Mouse (Mus musculus) B cell, adult 2 months (primary cell): ENCODE measurements at regions not wholly inside any gene's neighbourhood (a gene's known extent, or its start where the extent isn't known, plus 50 kb on each side); places are given as distances from the start of the nearest gene placed in this dataset.
"Not testable (repeated sequence)": the region's sequence is repeated elsewhere in the genome, so short reads cannot be mapped to it uniquely, and the experiment has no call there.

Source experiments
- DNase-seq, 2 experiments: peaks; one replicate each; pipeline ENCODE4 v3.0.0; 2022

DNA sequence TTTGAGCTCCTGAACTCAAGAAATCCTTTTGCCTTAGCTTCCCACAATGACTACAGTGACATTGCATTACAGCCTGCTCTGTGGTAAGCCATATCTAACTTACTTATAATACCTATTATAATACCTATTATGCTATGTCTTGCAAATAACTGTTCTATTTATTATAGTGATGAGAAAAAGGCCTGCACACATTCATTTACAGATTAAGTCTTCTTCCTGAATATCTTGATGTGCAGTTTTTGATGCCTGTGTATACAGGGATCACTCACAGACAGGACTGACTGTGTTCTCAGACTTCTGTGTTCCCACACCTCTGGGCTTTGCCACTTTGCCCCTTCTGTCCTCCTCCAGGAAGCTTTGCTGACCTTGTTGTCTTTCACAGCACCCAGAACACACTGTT lies 102.8 kb upstream of the Dlg1 start:
- no peak for DNase-seq

DNA sequence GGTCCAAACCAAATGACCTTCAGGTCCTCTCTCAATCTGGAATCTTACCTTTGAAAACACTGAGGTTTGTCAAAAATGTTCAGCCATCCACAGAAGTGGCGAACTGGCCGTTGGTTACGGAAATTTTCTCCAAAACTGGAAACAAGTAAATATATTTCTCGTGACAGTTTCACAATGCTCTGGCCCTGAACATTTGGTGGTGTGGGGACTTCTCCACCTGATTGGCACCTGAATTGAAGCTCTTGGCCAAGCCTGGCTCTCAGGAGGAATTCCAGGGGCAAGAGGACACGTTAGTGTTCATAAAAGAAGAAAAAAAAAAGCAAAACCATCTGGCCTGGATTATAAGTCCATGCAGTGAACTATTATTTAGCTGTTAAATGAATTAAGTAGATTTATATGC lies 98.3 kb upstream of the Dlg1 start:
- DNase-seq = no peak

DNA sequence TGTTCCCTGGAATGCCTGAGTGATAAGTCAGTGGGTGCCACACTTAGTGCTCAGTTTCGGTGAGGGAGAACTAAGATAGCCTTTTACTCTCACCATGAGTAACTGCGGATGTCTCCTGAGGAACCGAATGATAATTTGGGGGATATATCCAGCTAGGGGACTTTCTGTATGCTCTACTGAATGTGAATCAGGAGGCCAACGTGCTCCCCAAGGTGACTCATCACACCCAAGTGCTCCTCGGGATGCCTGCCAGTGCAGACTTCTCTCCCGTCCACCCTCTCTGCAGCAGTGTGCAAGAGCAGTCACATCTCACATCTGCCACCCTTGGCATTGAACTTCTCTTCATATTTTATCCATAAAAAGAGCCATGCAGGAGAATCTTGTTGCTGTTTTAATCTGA lies 94.9 kb upstream of the Dlg1 start:
- DNase-seq = no peak

DNA sequence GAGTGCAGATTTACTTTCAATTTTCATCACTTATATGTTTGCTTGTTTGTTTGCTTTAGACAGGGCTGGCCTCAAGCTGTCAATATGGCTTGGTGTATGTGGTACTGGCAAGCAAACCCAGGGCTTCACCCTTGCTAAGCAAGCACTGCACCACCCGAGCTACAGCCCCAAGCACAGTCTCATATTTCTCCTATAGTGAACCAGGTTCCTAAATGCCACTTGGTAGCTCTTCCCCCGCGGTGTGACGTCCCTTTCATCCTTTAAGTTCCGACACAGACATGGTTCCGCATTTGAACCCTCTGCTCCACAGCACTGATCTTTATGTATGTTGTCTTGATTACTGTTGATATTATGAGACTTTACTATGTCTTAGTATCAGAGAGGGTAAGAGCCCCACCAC lies 93.4 kb upstream of the Dlg1 start:
- no peak for DNase-seq

DNA sequence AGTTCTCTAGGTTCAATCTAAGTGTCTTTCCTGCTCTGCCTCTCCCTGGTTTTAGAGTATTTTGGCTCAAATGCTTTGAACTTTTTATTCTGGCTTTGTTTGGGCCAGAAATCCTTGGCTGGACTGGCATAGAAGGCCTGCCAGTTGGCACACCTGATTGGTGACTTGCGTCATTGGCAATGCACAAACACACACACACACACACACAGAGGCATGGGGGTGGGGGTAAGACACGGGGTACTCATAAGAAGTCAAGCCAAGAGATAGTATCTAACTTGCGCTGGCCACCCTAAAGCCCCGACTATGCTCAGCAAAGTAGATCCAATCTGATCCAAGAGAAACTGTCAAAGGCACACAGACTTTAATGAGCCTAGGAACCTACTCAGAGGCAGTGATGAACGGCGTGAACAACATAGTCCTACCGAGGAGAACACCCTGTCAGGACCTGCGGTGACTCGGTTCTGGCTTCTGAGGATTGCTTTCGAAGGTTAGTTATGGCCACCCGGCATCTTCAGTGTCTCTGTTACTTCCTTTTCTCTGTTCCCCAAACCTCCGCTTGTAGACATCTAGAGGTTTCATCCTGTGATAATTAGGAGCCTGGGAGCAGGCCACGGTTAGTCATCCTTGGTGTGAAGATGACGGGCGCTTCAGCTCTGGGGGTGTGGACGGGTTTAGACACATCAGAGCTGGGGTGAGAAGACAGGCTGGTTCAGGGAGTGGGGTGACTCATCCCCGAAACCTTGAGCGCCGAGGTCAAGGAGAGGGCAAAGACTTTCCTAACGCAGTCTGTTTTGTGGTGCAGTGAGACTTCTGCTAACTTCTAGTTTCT lies 92.7 kb upstream of the Dlg1 start:
- DNase-seq = no peak

DNA sequence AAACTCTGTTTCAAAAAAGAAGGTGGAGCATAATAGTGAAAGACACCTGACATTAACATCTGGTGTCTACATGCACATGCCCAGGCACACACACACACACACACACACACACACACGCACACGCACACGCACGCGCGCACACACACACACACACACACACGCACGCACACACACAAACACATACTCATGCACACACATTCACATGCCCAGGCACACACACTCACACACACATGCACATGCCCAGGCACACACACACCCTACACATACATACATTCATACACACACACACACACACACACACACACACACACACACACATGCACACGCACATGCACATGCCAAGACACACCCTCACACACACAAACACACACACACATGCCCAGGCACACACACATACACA lies 89.4 kb upstream of the Dlg1 start:
- not testable (repeated sequence) for DNase-seq

DNA sequence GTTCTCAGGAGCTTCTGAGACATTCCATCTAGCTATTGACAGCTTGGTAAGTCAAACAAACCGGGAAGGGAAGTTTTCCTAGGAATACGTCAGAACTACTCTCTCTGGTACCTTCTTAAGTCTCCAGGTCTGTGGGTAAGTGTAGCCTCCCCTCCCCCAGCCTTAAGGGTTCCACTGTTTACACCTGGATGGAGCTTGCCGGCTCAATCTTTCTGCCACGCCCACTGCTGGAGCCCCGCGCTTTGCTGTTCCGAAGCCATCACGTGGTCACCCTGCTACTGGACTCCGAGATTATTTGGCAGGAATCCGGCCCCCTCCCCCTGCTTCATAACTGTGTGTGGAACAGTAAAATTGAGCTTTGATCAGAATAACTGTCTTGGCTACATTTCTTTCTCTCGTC lies 87.6 kb upstream of the Dlg1 start:
- not testable (repeated sequence) for DNase-seq

DNA sequence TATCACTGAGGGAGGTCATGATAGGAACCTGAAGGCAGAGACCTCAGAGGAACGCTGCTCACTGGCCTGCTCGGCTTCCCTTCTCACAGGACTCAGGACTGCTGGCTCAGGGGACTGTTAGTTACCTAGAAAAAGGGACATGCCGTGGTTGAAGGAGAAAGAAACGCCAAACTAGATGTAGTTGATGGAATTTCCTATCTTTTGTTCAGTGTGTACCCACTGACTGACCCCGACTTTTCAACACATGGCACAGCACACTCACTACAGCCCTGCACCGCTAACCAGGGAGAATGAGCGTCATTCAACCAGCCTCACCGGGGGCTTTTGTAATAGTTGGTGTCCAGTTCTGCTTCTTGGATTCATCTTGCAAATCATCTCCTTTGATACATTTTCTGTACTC lies 86.8 kb upstream of the Dlg1 start:
- no peak for DNase-seq

DNA sequence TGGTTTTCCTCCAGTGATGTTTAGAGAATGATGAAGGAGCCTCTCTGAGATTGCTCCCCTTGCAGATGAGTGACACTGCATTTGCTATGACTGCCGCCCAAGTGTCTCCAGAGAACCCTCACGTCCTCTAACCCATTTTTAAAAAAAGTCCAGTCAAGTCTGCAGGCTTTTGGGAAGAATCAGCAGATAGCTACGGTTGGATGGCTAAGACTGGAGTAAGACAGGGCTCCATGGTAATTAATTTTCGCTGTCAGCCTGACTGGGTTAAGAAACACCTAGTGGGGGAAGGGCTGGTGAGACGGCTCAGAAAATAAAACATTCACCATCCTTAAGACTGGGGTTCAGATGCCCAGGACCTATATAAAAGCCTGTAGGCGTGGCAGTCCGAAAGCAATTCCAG lies 85.9 kb upstream of the Dlg1 start:
- DNase-seq = no peak

DNA sequence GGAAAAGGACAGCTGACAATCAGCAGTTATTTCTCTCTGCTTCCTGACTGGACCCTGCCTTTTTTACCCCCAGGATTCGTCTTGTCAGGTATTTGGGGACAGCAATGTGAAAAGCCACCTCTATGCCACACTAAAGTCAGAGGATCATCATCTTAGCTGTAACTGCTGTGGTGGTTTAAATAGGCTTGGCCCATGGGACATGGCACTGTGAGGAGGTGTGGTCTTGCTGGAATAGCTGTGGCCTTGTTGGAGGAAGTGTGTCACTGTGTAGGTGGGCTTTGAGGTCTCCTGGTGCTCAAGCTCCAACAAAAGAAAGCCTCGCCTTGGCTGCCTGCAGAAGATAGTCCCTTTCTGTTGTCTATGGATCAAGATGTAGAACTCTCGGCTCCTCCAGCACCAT lies 83.9 kb upstream of the Dlg1 start:
- DNase-seq = no peak

DNA sequence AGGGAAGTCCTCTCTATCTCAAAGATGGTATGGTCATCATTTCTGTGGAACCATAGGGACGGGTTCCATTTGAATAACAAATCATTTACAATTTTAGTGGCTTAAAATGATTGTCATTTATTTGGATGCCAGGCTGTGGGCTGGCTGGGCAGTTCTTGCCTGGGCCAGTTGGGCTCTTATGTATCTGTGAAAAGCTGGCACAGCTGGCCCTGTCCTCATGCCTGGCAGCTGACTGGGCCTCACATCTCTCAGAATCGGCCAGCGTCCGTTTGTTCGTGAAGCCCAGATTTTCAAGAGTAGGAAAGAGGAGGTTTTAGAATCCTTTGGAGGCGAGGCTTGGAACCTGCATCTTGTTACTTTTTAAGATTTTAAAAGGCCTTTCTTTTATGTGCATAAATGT lies 82.5 kb upstream of the Dlg1 start:
- DNase-seq = no peak

DNA sequence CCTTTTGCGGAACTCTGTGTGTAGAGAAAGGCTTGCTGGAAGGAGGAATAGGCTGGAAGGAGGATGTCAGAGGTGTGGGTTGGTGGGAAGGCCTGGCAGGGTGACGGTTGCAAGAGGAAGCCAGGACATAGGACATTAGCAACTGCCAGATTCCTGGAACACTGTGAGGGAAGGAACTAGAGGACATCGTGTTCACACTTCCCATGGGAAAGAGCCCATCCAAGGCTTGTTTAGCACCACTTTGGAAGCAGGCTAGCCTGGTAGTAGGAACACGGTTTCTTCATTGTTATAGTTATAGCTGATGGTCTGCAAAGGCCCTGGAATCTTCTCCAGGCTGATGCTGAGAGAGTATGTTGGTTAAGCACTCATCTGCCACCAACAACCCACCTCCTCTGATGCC lies 80.4 kb upstream of the Dlg1 start:
- no peak for DNase-seq

DNA sequence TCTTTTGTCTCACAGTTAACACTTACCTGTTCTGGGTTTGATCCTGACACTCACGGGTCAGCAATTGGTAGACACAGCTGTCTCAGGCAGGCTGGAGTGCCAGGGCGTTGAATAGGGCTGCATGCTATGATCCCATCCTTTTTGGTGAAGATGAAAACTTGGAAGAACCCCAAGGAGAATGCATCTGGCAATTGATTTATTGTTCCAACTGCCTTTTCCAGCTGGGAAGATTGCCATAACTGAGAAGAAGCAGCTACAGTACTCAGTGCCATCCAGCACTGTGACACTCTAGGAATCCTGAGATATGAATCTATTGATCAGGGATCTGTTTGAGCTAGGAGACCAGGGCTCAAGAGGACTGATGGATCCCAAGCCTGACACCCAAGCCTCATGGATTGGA lies 79.6 kb upstream of the Dlg1 start:
- DNase-seq = no peak

DNA sequence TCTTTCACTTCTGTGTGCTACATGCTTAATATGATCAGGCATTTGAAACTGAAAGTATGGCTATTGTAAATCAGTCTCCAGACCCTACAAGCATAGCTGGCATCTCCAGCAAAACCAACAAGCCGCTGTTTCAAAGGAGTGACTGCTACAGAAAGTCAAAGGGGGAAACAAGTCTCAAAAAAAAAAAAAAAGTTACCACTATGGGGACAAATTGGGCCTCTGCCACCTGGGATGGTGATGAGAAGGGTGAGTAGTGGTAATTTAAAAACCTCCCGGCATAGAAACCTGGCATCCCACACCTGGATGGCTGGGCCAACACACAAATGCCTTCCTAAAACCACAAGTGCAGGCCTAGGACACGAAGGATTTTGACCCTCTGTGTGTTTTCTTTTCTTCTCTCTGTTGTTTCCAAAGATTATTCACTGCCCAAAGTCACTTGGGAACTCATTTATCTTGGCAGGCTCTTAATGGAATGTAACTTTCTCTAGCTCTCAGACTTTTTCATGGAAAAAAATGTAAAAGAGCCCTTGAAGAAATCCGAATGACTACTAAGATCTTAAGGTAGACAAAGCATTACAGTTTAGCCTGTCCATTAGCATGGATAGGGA lies 78.9 kb upstream of the Dlg1 start:
- no peak for DNase-seq

DNA sequence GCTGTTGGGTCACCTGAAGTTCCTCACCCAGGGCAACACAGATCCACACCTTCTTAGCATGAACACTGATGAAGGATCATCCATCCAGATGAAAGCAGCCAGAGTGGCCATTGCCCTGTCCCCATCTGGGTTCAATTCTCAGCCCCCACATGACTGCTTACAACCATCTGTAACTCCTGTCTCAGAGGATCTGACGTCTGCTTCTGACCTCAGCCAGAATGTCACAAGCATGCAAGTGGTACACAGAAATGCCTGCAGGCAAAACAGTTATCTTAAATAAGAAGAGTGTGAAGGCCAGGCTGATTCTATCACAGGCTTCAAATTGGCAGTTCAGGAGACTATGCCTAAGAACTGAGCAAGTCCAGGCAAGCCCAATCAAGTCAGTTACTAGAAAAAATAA lies 76.2 kb upstream of the Dlg1 start:
- DNase-seq = no peak

DNA sequence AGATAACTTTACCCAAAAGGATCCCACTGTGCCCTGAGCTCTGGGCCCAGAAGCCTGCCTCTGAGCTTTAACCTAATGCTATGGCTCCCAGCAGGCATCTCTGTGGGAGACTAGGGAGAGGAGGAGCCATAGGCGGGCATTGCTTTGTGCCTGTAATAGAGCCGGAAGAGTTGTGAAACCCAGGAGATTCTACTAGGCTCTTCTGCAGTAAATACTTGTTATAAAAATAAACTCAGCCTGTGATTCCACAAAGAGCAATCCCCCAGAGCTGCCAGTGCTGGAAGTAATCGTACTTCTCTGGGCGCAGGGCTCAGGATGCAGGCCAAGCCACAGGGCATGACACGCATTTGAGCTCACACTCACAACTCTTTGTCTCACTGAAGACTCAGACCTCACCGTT lies 73.7 kb upstream of the Dlg1 start:
- DNase-seq = no peak

DNA sequence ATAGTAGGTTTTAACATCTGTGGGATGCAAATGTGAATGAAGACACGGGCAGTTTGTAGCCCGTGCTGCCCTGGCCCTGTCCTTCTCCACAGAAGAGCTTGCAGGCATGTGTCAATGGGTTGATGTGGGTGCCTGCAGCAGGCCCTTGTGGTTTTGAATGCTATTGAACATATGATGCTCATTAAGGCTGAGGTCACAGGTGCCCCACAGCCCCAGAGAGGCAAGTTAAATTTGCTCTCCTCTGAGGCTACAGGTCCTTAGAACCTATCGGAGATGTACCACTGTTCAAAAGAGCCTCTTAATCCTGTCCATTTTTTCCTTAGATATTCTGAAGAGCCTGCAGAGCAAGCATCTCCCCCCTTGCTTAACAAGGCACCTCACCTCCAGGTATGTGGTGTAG lies 71.7 kb upstream of the Dlg1 start:
- no peak for DNase-seq

DNA sequence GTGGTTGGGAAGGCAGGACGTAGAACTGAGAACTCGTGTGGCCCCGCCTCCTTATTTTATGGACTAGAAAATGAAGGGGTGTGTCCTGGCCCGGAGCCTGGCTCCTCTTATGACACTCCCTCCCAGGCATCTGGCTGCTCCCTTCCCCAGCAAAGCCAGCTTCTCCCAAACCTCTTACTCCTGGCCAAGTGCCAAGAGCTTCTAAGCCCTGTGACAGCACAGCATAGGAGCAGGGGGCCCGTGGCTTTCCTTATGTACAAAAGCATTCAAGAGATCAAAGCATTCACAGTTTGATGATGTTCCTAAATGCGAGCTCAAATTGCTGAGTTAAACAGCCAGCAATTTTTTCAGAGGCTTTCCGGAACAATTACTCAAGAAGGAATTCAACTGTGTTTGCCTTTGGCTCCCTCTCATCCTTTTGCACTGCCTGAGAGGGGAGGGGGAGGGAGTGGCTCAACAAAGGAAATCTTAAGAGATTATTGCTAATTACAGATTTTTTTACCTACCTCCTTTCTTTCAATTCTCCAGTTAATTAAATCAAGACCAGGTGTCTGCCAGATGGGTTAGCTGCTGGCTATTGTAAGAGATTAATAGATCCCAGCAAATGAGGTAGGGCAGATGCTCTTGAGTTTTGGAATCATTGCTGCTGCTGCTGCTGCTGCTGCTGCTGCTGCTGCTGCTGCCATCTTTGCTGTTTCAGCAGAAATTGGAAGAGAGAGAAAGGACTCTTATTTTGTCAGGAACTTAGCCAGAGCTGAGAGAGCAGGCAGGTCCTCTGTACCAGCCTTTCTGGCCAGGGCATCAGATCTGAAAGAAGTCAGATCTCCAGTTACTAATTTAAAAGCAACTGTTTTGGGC lies 71.0 kb upstream of the Dlg1 start:
- no peak for DNase-seq

DNA sequence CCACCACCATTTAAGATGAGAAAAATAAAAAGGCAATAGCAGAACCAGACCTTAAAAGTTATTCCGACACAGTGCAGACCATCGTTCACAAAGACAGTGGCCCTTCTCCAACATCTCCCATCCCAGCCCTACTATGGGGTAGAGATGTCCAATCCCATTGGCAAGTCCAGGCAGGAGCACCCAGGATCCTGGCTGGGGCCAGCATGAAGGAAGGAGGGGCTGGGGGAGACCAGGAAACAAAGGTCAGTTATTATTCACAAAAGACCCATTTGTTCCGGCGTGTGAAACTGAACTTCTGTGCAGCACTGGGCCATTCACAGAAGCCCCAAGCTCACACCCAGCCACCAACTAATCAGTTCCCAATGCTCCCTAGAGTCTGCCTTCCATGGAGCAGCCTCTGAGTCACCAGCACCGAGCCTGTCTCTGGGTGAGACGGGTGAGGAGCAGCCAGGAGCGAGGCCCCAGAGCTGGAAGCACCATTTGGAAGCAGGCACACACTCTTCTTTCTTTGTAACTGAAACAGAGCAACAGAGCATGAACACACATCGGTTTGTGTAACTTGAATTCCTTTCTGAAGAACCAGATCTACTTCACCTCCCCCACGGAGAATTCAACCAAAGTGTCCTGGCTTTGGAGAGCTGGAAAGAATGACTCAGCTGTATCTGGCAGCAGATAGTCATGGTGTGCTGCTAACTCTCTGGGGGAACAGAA lies 70.1 kb upstream of the Dlg1 start:
- no peak for DNase-seq

DNA sequence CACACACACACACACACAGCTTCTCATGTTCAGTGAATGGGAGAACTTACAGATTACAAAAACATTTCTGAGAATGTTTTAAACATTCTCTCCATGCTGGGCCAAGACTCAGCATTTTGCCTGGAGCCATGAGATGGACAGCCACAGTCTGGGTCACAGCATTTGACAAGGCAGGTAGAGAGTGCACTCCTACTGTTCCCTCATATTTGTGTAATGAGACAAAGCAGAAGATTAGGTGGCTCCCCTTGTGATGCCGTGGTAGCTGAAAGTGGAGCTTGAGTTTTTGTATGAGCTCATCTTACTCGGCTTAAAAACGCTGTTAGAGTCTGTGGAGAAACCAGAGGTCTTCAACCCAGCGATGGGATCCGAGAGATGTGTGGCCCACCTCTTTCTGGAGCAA lies 65.3 kb upstream of the Dlg1 start:
- DNase-seq = no peak

DNA sequence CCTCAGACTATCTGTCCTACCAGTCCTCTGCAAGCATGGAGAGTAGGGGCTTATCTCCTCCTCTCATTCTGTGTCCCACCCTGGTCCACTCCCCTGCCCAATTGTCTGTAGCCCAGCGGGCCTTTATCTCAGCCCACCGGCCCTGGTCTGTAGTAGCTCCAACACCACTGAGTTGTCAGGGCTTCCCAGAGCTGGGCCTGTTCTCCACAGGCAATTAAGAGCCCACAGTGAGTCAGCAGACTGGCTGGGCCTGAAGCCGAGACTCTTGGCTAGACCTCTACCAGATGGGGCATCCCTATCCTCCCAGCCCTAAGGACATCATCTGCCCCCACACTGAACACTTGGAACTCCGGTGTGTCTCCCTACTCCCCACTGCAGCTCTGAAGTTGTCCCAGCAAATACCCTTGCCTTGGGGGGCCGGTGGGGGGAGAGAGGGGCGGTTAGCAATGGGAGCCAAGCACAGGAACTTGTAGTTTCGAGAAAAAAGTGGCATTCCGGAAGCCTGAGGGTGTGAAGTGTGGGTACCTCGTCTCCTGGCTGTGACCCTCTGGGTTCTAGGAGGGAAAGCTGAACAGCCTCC lies 64.7 kb upstream of the Dlg1 start:
- DNase-seq = no peak

DNA sequence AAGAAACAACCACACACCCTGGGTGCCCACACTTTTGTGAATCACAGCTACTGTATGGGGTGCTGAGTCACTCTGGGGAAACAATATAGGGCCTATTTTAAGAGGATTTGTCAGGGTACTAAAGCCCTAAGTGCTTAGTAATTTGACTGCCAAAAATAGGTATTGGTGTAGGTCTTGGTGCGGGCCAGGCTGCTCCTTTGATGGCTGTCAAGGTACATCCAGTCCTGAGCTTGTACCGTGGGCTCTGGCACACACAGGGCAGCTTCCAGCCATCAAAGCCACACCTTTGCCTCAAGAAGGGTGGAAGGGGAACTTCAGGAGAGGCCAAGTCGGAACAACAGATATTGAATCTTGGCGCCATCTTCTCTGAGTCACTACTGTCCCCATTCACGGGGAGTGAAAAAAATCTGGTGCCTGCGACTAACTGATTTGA lies 64.2 kb upstream of the Dlg1 start:
- DNase-seq = no peak

DNA sequence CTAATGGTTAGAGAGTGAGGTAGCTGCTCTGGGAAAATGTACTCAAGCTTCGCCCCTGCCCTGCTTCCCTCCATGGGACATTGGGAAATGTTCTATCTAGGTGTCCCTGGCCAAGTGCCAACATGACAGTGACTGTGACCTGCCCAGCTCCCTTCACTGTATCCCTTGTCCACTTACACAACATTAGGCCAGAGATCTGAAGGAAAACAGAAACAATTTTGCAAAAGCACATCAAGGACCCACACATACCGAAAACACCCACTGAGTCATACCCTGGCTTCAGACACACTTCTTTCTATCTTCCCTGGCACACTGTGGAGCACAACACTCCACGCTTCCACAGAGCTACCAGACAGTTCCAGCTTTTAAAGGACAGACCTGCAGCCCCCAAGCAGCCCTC lies 62.0 kb upstream of the Dlg1 start:
- DNase-seq = no peak
